ENCODE assay signal across 13 mouse cellular contexts in the genomic region with DNA sequence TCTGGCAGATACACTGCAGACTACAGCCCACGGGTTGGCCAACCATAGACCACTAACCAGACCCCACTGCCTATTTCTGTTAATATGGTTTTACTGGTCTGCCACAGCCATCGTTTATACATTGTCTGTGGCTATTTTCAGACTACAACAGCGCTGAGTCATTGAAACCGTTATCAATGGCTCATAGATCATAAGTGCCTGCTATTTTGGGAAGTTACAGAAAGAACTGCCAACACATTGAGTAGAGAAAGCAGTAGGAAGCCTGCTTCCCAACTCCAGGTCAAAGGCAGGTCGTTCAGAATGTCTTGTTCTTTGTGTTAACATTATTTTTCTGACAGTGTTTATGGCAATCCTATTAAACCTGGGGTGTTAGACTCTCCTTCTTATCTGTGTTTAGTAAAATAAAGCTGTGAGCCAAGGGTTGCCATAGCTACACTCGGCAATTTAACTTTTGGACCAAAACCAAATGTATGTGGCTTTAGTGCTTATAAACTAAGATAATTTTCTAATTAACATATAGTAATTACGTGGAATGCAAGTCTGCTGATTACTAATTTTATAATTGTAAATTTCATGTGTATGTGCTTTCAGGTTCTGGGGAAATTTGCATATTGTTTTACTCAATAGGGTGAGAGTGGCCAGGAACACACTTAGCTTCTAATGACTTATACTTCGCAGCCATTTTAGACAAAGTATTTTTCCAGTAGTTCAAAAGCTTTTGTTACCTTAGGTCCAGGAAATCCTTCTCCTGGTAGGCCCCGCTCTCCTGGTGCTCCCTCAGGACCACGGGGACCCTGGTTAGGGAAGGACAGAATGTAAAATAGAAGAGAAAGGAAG.
A peak's percentile ranks its signal among the peaks of the same experiment; 100 is the strongest.
DNase-seq lines count a peak whose midpoint lies in the region; ATAC-seq lines count a peak whose summit lies in the region.
"Had no signal": no experiment of that assay in that cellular context is flagged by ENCODE, and none has a peak within 500 bp of the region (broad histone marks: within the 10 kb centered on the region; RNA-seq: fewer than 3 reads in every experiment).

No protein-coding gene starts in this region.

- H3K4me1 ChIP-seq in brown adipose tissue, adult 24 weeks (ENCODE audit: control insufficient read depth, insufficient read depth, insufficient read length, low read length), result no peaks in the 10 kb centered on the region
- peaks cover 11% of the 10 kb centered on the region for H3K4me1 ChIP-seq in heart, embryonic 15.5 days (replicated peaks)
- H3K4me1 ChIP-seq: embryonic facial prominence, embryonic 12.5 days; liver, embryonic 12.5 days had no signal

- H3K9ac ChIP-seq in heart, embryonic 15.5 days, result no peak overlapping the region
- H3K9ac ChIP-seq: embryonic facial prominence, embryonic 12.5 days; liver, embryonic 12.5 days had no signal

- no peaks in the 10 kb centered on the region for H3K36me3 ChIP-seq in heart, embryonic 15.5 days
- H3K36me3 ChIP-seq: embryonic facial prominence, embryonic 12.5 days; liver, embryonic 12.5 days had no signal

- 43% methylated on average over 10 of the region's 10 CpGs for WGBS in heart, embryonic 15.5 days

- no peaks in the 10 kb centered on the region for H3K9me3 ChIP-seq in heart, embryonic 15.5 days (replicated peaks)
- H3K9me3 ChIP-seq: embryonic facial prominence, embryonic 12.5 days; liver, embryonic 12.5 days had no signal

- H3K27ac ChIP-seq in brown adipose tissue, adult 24 weeks (replicated peaks; ENCODE audit: low read depth, low read length), result peak overlapping the region; percentile 60; the same call in 1 of the 2 replicates
- H3K27ac ChIP-seq in heart, embryonic 15.5 days, result peak overlapping the region; percentile 84
- H3K27ac ChIP-seq: embryonic facial prominence, embryonic 12.5 days; liver, embryonic 12.5 days had no signal

- no peak overlapping the region for H3K4me3 ChIP-seq in brown adipose tissue, adult 24 weeks (ENCODE audit: insufficient read depth, low read depth, low read length)
- H3K4me3 ChIP-seq in heart, embryonic 15.5 days, result no peak overlapping the region
- H3K4me3 ChIP-seq: embryonic facial prominence, embryonic 12.5 days; liver, embryonic 12.5 days had no signal

- no peaks in the 10 kb centered on the region for H3K27me3 ChIP-seq in heart, embryonic 15.5 days
- H3K27me3 ChIP-seq: embryonic facial prominence, embryonic 12.5 days; liver, embryonic 12.5 days had no signal

- peak; percentile 91 for DNase-seq in heart, adult 11 months
- no peak for DNase-seq in heart, postnatal 14 days
- DNase-seq in 3T3-L1 (ENCODE audit: low read depth, low spot score), result peak; percentile 74
- no peak for DNase-seq in frontal cortex, adult 2 months (ENCODE audit: extremely low spot score in 1 of 2, low spot score in 1 of 2)
- DNase-seq in left cerebral cortex, postnatal 36 days (ENCODE audit: low spot score in 2 of 2), result no peak
- no peak for DNase-seq in ovary, postnatal 14 days (ENCODE audit: low spot score)
- DNase-seq: cerebellum, adult 11 months; gastrocnemius, postnatal 25 days had no signal

- H3K4me2 ChIP-seq in heart, embryonic 15.5 days, result no peak overlapping the region
- H3K4me2 ChIP-seq: embryonic facial prominence, embryonic 12.5 days; liver, embryonic 12.5 days had no signal

- peak; percentile 86 for ATAC-seq in heart, embryonic 15.5 days (replicated peaks; ENCODE audit: insufficient number of reproducible peaks, insufficient read depth, low FRiP score, low read depth)
- ATAC-seq: intestine, embryonic 16.5 days; liver, embryonic 12.5 days had no signal

- intact Hi-C loops in heart, postnatal 14 days (cut with DNase I), result no loop called here
- intact Hi-C loops in left cerebral cortex, postnatal 36 days (cut with DNase I), result no loop called here

Comparison
In these comparisons a context has a peak if more than half of its experiments do, and no peak if none do; other contexts are left out.
1. DNase-seq: peak in heart, adult 11 months (single experiment) and 3T3-L1 (single experiment); none in heart, postnatal 14 days (0 of 2), frontal cortex, adult 2 months (0 of 2), left cerebral cortex, postnatal 36 days (0 of 2) and ovary, postnatal 14 days (single experiment).